In the genomic region with DNA sequence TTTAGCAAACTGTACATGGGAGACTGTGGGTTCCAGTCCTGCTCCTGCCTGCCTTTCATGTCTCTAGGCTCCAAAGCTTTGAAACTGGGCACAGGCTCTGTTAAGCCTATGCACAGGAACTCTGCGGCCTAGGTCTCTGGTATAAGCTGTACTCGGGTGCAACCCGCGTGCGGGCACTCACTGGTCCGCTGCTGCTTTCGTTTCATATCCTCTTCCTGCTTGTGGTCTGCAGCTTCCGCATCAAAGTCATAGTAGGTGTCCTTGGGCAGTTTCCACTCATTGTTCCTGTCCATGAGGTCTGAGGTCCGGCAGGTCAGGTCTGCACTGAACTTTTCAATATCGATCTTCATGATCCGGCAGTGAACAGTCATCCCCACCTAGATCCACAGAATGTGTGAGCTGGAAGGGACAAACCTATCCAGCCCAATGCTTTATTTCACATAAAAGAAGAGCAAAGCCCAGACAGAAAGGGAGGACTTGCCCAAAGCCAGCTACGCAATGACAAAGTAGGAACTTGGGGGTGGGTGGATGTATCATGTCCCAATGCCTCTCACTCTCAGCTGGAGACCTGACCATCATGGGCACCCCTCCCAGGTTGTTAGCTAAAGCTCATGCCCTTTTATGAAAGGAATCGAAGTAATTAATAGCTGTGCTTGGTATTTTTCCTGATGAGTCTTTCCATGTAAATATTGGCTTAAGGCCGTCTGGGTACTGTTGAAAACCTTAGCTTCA, we compare ENCODE assay signal across 17 mouse cellular contexts. TPM values are rescaled to one million over a fixed set of nuclear protein-coding genes. Genes with fewer than 3 reads are reported as not detected.
DNase-seq lines count a peak whose midpoint lies in the region; TF ChIP-seq lines count a peak whose summit lies in the region.
"Had no signal": no experiment of that assay in that cellular context is flagged by ENCODE, and none has a peak within 500 bp of the region (broad histone marks: within the 10 kb centered on the region; RNA-seq: fewer than 3 reads in every experiment).

No protein-coding gene starts in this region.

- no peaks in the 10 kb centered on the region for H3K79me2 ChIP-seq in macrophage (ENCODE audit: inconsistent target)

- TF ChIP-seq POLR2A in lung, adult 2 months (IDR thresholded peaks at IDR 0.05; ENCODE audit: borderline replicate concordance, extremely low read depth, low read depth, low read length) = no peak
- no peak for TF ChIP-seq POLR2A in bone marrow macrophage, adult 2 months (IDR thresholded peaks at IDR 0.05; ENCODE audit: borderline replicate concordance, low read depth, low read length)

- TF ChIP-seq CTCF in lung, adult 2 months (IDR thresholded peaks at IDR 0.05; ENCODE audit: insufficient read depth, low read length) = no peak
- TF ChIP-seq CTCF in bone marrow macrophage, adult 2 months (IDR thresholded peaks at IDR 0.05; ENCODE audit: low read depth, low read length) = no peak
- no peak for TF ChIP-seq CTCF in left cerebral cortex, adult 2 months (IDR thresholded peaks at IDR 0.05)

- 74% methylated on average over 14 of the region's 14 CpGs for WGBS in lung, adult 2 months
- WGBS in macrophage (ENCODE audit: missing documents) = 24% methylated on average over 14 of the region's 14 CpGs

- H3K4me3 ChIP-seq in lung, adult 2 months (replicated peaks; ENCODE audit: extremely low read depth, low read depth, low read length) = no peak overlapping the region
- peak overlapping the region; percentile 29 for H3K4me3 ChIP-seq in bone marrow macrophage, adult 2 months (ENCODE audit: insufficient read depth, low read length)
- H3K4me3 ChIP-seq in macrophage (ENCODE audit: inconsistent target) = no peak overlapping the region
- no peak overlapping the region for H3K4me3 ChIP-seq in left cerebral cortex, adult 2 months
- H3K4me3 ChIP-seq: embryonic facial prominence, embryonic 13.5 days; heart, embryonic 13.5 days; hindbrain, embryonic 10.5 days; midbrain, embryonic 15.5 days had no signal

- intact Hi-C loops in left cerebral cortex, adult 2 months (cut with DNase I) = no loop called here

- H3K36me3 ChIP-seq in macrophage (ENCODE audit: inconsistent target) = peaks cover 76% of the 10 kb centered on the region

- peak overlapping the region; percentile 82 for H3K27ac ChIP-seq in bone marrow macrophage, adult 2 months (ENCODE audit: insufficient read depth, low read depth, low read length)
- peak overlapping the region; percentile 41 for H3K27ac ChIP-seq in macrophage
- no peak overlapping the region for H3K27ac ChIP-seq in left cerebral cortex, adult 2 months
- H3K27ac ChIP-seq: embryonic facial prominence, embryonic 13.5 days; heart, embryonic 13.5 days; hindbrain, embryonic 10.5 days; kidney, postnatal 0 days; midbrain, embryonic 15.5 days; stomach, postnatal 0 days had no signal

- no peaks in the 10 kb centered on the region for H3K4me1 ChIP-seq in lung, adult 2 months (ENCODE audit: control insufficient read depth, insufficient read depth, low read length)
- peaks cover 13% of the 10 kb centered on the region for H3K4me1 ChIP-seq in bone marrow macrophage, adult 2 months (ENCODE audit: control insufficient read depth, insufficient read depth, low read length)
- H3K4me1 ChIP-seq: embryonic facial prominence, embryonic 13.5 days; heart, embryonic 13.5 days; hindbrain, embryonic 10.5 days; midbrain, embryonic 15.5 days had no signal

- DNase-seq in lung, postnatal 36 days = peak; percentile 50
- no peak for DNase-seq in lung, adult 2 months
- peak; percentile 56 to 71 for DNase-seq in spleen, postnatal 4 days (ENCODE audit: low spot score in 2 of 2)
- DNase-seq in left cerebral cortex, adult 2 months (ENCODE audit: extremely low spot score in 1 of 2, low spot score in 2 of 2) = no peak
- DNase-seq in urinary bladder, postnatal 25 days (ENCODE audit: low spot score) = no peak
- DNase-seq: cerebellum, adult 11 months; gastrocnemius, postnatal 14 days; right cerebral cortex, postnatal 4 days had no signal

RNA-seq across cellular contexts. Expression of gene Proca1, which starts 20.1 kb away (rescaled TPM):
- 0.87 and 1.4 TPM in 2 replicates for polyA plus RNA-seq in lung, adult 2 months (2012; rRNA removed)
- 0.92 TPM in 1 of 2 replicates, not detected in the other for polyA plus RNA-seq in bone marrow macrophage, adult 2 months (2012; ENCODE audit: insufficient read depth, insufficient read length, missing spikeins)
- under 1 TPM in 1 of 26 experiments, not detected in 25; 0.98 TPM for total RNA-seq in macrophage (2018; cell fraction: chromatin; rRNA removed)
- under 1 TPM in 17 of 26 experiments, not detected in 9; 0.14 to 0.30 (median 0.23) TPM for total RNA-seq in macrophage (2018; cell fraction: cytosol; rRNA removed)
- under 1 TPM in 1 of 26 experiments, not detected in 25; 0.60 TPM for total RNA-seq in macrophage (2018; cell fraction: nucleus; rRNA removed)
- polyA plus RNA-seq in macrophage (2018) = 0.16 to 0.43 TPM in 2 of 3 replicates, not detected in the other
- 1 to 10 TPM; 4.7 to 7.7 TPM for total RNA-seq in left cerebral cortex, adult 2 months (2021)
- total RNA-seq: CH12.LX had no signal

RNA-seq across cellular contexts. Expression of gene Rab34, which starts 25.0 kb away (rescaled TPM):
- polyA plus RNA-seq in lung, adult 2 months (2012; rRNA removed) = 45.4 and 59.2 TPM in 2 replicates
- 28.8 and 30.5 TPM in 2 replicates for polyA plus RNA-seq in bone marrow macrophage, adult 2 months (2012; ENCODE audit: insufficient read depth, insufficient read length, missing spikeins)
- 10 to 100 TPM in 12 of 26 experiments, 1 to 10 TPM in 14; 3.0 to 27.1 (median 7.6) TPM for total RNA-seq in macrophage (2018; cell fraction: chromatin; rRNA removed)
- 10 to 100 TPM in 13 of 26 experiments, 1 to 10 TPM in 13; 3.8 to 19.3 (median 10.0) TPM for total RNA-seq in macrophage (2018; cell fraction: cytosol; rRNA removed)
- total RNA-seq in macrophage (2018; cell fraction: nucleus; rRNA removed) = 10 to 100 TPM in 9 of 26 experiments, 1 to 10 TPM in 15, under 1 TPM in 2; 0.62 to 23.2 (median 6.5) TPM
- polyA plus RNA-seq in macrophage (2018) = 8.9 to 23.0 TPM (median 16.1 TPM) in 3 replicates
- 10 to 100 TPM; 19.0 to 19.7 TPM for total RNA-seq in left cerebral cortex, adult 2 months (2021)

RNA-seq across cellular contexts. Expression of gene Rpl23a, which starts 29.9 kb away (rescaled TPM):
- polyA plus RNA-seq in lung, adult 2 months (2012; rRNA removed) = 103 and 212 TPM in 2 replicates
- polyA plus RNA-seq in bone marrow macrophage, adult 2 months (2012; ENCODE audit: insufficient read depth, insufficient read length, missing spikeins) = 867 and 1,013 TPM in 2 replicates
- total RNA-seq in macrophage (2018; cell fraction: chromatin; rRNA removed) = 100 to 1,000 TPM in 1 of 26 experiments, 10 to 100 TPM in 24, 1 to 10 TPM in 1; 9.7 to 338 (median 26.6) TPM
- total RNA-seq in macrophage (2018; cell fraction: cytosol; rRNA removed) = 1,000 to 10,000 TPM in 18 of 26 experiments, 100 to 1,000 TPM in 8; 835 to 2,671 (median 1,320) TPM
- total RNA-seq in macrophage (2018; cell fraction: nucleus; rRNA removed) = 100 to 1,000 TPM in 25 of 26 experiments, 10 to 100 TPM in 1; 95.2 to 281 (median 157) TPM
- 1,342 to 2,240 TPM (median 1,907 TPM) in 3 replicates for polyA plus RNA-seq in macrophage (2018)
- 100 to 1,000 TPM; 647 to 724 TPM for total RNA-seq in left cerebral cortex, adult 2 months (2021)

RNA-seq across cellular contexts. Expression of gene Sdf2, which starts 32.3 kb away (rescaled TPM):
- 67.6 and 81.7 TPM in 2 replicates for polyA plus RNA-seq in lung, adult 2 months (2012; rRNA removed)
- 83.1 and 103 TPM in 2 replicates for polyA plus RNA-seq in bone marrow macrophage, adult 2 months (2012; ENCODE audit: insufficient read depth, insufficient read length, missing spikeins)
- total RNA-seq in macrophage (2018; cell fraction: chromatin; rRNA removed) = 10 to 100 TPM; 34.9 to 90.7 (median 49.6) TPM
- 10 to 100 TPM; 51.6 to 75.2 (median 64.9) TPM for total RNA-seq in macrophage (2018; cell fraction: cytosol; rRNA removed)
- 10 to 100 TPM; 32.0 to 85.2 (median 69.1) TPM for total RNA-seq in macrophage (2018; cell fraction: nucleus; rRNA removed)
- 54.6 to 89.4 TPM (median 68.8 TPM) in 3 replicates for polyA plus RNA-seq in macrophage (2018)
- 10 to 100 TPM; 58.6 to 66.4 TPM for total RNA-seq in left cerebral cortex, adult 2 months (2021)

RNA-seq across cellular contexts. Expression of gene Supt6, which starts 32.5 kb away (rescaled TPM):
- 21.0 and 26.5 TPM in 2 replicates for polyA plus RNA-seq in lung, adult 2 months (2012; rRNA removed)
- polyA plus RNA-seq in bone marrow macrophage, adult 2 months (2012; ENCODE audit: insufficient read depth, insufficient read length, missing spikeins) = 33.6 and 39.1 TPM in 2 replicates
- 100 to 1,000 TPM in 14 of 26 experiments, 10 to 100 TPM in 12; 79.8 to 175 (median 102) TPM for total RNA-seq in macrophage (2018; cell fraction: chromatin; rRNA removed)
- 10 to 100 TPM; 41.9 to 59.2 (median 51.7) TPM for total RNA-seq in macrophage (2018; cell fraction: cytosol; rRNA removed)
- total RNA-seq in macrophage (2018; cell fraction: nucleus; rRNA removed) = 10 to 100 TPM; 62.5 to 89.5 (median 75.2) TPM
- 35.9 to 79.5 TPM (median 42.0 TPM) in 3 replicates for polyA plus RNA-seq in macrophage (2018)
- total RNA-seq in left cerebral cortex, adult 2 months (2021) = 100 to 1,000 TPM; 100 to 107 TPM

Comparison
In these comparisons a context has a peak if more than half of its experiments do, and no peak if none do; other contexts are left out.
1. DNase-seq: peak in lung, postnatal 36 days (single experiment) and spleen, postnatal 4 days (2 of 2); none in lung, adult 2 months (single experiment), left cerebral cortex, adult 2 months (0 of 2) and urinary bladder, postnatal 25 days (single experiment).